Mouse (Mus musculus): ENCODE results near the gene Opcml. TPM values are rescaled to one million over a fixed set of nuclear protein-coding genes. Genes with fewer than 3 reads are reported as not detected.

Opcml gene
- polyA plus RNA-seq, 1 experiment, result 0.20 TPM

DNA sequence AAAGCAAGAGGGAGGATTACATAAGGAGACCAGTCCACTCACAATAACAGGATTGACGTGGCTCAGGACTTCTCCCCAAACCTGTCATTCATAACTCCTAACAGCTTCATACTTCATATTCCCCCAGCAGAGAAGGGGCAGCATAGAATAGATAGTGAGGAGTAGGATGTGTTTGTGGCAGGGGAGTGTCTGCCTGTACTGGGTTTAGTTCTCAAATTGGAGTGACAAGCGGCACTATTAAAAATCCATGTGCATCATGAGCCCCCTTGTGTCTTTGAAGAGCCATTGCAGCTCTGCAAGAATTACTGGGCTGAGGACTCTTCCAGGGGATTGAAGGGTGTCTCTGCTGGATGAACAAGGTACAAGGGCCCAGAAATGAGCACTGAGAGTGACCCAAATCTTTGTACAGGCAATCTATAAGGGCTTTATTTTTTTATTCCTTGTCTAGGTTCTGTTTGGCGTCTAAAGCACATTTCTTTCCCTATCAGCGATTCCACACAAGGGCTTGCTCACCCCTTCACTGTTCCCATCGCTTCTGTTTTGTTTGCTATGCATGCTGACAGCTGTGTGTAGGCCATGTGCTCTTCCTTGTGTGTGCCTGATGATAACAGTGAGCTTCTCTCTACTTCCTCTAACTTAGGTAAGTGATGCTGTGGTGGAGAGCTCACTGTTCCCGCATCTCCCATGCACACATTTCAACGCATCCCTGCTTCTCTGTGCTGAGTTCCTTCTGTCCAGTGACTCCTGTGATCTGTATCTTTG lies 457.3 kb downstream of the Opcml start:
- DNase-seq (ENCODE audit: low read depth), result no peak

DNA sequence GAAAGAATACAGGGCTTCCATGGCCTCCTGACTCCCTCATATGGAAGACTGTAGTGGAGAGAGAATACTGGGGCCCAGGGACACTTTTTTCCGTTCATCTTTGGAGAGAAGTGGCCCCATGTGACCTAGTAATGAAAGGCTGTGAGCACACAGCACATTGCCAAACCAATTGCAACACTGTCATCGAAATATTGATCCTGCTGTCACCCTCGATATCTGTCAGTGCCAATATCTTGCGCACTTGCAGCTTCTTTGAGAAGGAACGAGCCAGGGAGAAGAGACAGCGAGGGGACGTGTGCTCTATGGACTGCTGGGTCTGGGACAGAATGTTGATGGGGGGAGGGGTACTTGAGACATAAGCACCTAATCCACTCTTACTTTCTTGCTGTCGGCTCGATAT lies 460.8 kb downstream of the Opcml start:
- DNase-seq (ENCODE audit: low read depth), result no peak

DNA sequence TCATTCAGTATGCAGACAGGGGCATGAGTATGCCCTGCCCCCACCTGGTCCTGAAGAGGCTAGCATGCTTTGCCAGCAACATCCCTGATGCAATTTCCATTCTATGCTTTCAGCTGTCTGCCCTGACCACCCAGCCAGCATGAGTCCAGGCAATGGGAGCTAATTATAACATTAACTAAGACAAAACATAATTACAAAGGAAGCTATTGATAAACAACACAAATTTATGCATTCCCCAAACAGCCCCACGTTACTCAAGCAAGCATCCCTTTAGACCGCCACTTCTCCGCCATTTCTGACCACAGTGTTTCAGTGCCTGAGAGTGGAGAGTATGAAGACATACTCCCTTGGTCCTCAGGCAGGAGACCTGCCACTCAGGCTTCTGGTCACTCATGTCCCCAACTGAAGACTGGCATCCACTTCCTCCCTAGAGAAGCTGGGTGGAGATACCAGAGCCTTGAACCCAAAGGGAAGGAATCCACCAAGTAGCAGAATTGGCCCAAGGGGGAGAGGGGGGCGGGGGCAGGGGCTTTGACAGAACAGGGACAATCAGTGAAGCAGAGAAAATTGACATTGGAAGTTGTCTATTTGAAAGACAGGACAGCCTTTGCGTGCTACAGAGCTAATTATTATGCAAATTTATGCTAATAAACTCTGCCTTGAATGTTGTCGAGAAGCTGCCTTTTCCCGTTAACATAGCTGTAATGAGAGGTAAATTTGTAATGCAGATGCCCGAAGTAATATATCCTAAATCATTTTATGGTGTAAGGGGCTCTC lies 464.7 kb downstream of the Opcml start:
- no peak for DNase-seq (ENCODE audit: low read depth)

DNA sequence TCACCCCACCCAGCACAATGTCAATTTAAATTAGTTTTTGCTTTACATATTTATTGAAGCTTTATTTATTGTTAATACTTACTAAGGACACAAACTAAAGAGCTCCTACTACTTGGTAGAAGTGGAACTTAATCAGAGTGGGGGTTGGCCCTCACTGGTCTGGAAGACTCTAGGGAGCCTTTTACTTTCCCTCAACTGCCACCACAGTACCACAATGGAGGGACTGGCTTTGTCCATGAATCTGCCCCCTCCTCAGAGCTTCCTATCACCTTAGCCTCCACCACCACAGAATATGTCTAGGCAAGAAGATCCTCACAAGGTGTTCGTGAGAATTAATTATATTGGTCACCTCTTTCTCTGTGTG lies 465.3 kb downstream of the Opcml start:
- no peak for DNase-seq (ENCODE audit: low read depth)

DNA sequence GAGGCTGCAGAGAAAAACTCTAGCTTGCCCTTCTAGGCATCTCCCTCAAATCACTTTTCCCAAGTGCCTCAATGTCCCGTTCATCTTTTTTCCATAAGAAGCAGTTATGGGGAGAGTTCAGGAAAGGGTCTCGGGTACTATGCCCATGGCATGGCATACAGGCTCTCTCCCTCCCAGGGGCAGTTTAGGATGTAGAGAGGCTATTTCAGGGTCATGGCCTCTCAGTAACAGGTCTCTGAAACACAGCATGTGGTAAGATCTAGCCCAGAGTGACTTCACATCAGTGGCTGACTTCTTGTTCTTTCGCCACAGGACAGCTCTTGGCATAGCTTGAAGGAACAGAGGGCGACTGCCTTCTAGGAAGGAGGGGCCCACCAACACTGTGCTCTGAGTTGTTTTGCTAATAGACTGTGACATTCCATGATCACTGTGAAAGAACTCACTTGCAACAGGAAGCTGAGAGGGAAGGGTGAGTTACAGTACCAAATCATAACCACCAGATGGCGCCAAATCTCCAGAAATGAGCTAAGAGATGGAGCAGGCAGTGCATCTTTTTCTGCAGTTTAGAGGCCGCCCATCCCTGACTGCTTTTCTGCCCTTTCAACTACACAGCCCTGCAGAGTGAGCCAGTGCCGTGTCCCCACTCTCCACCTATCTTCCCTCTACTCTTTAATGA lies 470.6 kb downstream of the Opcml start:
- no peak for DNase-seq (ENCODE audit: low read depth)

DNA sequence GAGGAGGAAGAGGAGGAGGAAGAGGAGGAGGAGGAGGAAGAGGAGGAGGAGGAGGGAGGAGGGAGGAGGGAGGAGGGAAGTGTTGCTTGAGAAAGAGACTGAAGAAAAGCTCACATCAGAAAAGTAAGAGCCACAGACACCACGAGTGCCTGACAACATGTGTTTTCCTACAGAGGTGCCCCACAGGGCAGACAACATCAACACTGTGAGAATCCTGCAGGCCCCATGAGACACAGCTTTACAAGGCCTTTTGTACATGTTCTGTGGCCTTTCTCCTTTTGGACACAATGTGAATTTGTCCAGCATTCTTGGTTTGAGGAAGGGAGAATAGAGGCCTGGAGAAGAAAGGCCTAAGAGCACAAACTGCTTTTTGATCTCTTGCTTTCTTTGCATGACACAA lies 471.4 kb downstream of the Opcml start:
- no peak for DNase-seq (ENCODE audit: low read depth)

DNA sequence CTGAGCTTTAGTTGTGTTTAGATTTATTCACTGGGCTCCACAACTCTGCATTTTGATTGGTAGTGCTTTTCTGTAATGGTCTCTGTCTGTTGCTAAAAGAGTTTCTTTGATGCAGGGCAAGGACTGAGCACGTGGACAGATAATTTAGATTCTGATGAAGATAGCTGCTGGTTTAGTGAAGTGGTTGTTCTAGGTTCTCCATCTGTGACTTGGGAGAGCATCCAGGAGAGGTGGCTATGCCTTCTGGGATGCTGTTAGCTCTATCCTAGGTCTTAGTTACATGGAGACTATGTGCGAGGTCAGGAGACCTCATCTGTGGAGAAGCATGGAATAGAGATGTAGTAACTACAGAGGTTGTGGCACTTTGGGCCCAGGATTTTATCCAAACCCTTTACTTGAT lies 472.3 kb downstream of the Opcml start:
- no peak for DNase-seq (ENCODE audit: low read depth)

DNA sequence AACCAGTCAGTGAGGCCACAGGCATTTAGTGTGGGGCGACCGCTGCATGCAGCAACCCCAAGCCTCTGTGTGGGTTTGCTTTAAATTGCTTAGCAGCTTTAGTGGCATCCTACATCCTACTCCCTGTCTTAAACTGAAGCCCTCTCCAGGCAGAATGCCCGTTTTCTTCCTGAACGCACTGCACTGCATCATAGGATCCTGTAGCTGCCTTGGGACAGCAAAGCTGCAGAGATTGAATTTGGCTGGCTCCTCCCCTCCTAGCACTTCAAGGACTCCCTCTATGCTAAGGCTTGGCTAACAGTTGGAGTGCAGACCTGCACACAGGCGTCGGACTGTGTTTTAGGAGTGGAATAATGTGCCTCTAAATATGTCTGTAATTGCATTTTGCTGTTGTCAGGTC lies 474.2 kb downstream of the Opcml start:
- DNase-seq (ENCODE audit: low read depth), result no peak

DNA sequence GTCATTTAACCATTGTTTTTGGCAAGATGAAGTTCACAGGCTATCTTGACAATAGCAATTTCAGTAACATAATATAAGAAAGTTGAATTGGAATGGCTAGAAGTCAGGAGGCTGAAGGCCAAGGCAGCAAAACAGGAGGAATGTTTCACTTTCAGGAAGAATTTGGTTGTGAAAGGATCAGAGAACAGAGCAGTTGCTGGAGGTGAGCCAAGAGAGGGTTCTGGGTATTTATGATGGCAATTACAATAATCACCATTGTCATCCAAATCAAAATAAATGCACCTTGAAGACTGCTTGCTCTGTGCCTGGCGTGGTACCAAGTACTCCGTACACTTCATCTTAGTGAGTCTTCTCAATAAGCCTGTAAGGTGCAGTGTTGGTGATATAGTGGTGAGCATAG lies 483.2 kb downstream of the Opcml start:
- no peak for DNase-seq (ENCODE audit: low read depth)

DNA sequence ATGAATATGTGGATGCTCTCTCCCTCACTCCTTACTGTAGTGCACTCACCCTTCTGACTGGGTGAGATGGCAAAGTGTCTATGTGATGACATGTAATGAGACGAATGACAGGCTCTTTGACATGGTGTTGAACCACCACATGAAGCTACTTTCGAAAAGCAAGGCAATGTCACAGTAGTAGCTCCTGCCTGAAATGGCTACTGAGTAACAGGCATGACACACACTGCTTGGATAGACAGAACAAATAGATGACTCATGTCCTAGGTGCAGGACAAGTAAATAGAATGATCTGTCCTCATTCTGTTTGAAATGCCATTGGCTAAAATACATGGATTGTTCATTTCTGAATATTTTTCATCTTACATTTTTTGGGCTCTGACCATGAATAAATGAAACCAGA lies 488.0 kb downstream of the Opcml start:
- DNase-seq (ENCODE audit: low read depth), result no peak

DNA sequence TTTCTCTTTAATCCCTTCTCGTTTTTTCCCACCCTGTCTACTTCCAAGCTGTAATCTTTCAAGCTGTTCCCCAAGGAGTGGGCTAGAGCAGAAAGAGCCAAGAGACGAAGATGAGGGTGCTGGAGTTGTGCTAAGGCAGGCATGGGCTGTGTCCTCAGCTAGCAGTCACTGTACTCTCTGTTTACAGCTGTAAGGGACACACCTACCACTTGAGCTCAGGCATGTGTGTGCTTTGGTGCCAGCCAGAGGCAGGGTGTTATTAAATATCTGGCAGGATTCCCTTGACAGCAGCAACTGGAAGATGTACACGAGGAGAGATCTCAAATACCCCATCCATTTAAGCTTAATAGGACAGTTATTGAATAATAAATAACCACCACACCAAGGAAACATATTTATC lies 490.4 kb downstream of the Opcml start:
- no peak for DNase-seq (ENCODE audit: low read depth)

DNA sequence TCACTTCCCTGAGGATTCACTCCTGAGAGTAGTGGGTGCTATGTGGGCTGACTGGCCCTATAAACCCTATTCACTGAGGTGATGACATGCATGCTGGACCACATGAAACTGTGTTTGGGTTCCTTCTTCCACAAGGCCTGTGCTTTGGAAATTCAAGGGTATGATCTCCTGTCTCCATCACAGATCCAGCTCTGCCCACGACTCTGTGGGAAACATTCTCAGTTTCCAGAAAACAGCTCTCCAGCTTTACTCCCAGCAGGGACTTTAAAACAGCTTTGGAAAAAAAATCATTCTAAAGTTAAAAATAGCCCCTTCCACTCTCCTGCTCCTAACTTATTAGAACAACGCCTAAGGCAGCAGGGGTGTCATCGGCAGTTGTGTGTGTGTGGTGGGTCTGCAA lies 491.0 kb downstream of the Opcml start:
- DNase-seq (ENCODE audit: low read depth), result no peak

DNA sequence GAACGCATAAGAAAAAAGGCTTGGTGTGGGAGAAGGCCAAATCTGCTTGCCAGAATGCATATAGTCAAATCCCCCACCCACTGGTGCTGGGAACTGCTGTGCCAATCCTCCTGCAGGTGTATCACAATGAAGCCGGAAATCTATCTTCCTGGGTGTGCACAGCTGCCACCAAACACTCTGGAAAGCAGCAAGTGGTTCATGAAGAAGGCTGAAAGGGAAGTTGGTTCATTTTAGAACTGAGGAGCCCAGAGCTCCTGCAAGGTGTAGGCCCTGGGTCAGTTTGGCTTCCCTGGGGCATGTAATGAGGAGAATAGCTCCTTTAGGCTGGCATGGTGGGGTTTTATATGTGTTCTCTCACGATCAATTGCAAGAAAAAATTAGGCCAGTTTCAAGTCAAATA lies 494.4 kb downstream of the Opcml start:
- DNase-seq (ENCODE audit: low read depth), result no peak

DNA sequence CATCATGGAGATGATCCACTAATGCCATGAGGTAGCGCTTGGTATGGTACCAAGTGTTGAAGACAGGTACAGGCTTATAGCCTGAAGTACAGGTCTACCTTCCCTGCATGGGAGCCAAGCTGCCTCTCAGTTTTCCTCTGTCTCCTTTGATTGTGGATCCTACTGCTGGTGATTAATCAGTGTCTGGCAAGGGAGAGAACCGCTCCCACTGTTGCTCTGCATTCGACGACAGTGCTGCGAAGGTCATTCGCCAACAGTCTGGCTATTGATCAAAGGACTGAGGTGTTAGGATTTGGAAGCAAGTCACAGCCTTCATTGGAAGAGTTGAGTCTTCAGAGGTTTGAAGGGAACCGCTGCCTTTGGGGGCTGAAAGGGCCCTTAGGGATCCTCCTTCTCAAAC lies 495.8 kb downstream of the Opcml start:
- no peak for DNase-seq (ENCODE audit: low read depth)

DNA sequence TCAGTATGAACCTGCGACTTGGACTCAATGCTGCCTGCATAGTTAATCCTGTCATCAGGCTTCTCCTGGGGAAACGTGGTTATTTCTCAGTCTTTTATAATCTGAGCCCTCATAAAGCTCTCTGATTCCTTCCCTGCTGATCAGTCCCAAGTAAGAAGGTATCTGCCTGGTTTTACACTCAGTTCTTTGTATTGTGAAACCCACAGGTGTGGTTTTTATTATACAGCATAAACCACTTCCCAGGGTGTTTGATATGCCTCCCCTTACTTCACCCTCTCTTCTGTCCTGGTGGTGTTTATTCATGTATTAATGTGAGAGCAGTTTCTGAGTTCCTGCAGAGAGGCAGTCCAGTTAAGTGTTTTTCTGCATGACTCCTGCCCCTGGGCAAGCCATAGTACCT lies 496.9 kb downstream of the Opcml start:
- no peak for DNase-seq (ENCODE audit: low read depth)

DNA sequence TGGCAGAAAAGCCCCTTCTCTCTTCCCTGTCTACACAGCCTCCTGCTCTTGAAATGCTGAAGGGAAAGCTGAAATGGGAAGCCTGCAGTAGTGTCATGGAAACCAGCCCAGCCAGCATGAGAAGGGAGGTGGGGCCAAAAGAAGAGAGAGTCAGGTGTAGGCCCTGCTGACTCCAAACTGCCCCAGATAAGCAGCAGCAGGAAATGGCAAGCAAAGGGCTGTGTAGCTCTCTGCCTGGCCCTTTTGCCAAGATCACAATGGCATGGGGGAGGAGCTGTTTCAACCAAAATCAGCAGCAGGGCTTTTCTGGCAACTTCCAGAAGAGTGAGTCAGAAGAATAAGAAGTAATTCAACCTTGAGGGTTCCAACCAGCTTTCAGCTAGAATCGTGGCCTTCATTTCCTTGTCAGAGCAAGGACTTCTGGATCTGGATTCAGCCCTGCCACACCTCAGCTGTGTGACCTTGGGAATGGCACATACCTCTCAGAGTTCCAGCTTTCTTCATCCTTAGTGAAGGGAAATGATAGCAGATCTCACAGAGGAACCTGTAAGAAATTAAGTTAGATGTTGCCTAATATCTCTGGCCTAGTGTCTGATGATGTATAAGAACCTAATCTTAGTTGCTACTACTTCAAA lies 499.2 kb downstream of the Opcml start:
- no peak for DNase-seq (ENCODE audit: low read depth)

DNA sequence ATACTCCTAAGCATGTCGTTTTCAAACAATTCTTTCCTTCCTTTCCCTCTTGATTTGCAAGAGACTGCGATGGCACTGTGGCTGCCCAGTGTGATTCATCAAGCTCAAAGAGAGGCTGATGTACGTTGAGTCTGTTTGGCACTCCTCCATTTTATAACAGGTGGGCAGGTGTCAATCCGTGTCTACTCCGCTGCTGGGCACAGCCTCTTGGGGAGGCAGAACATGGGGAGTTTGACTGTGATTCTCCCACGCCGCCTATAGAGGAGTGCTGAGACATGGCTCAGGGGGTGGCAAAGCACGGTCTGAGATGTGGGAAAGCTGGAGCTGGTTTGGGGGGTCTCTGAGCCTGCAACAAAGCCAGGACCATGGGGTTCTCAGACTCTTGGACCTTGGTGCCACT lies 513.1 kb downstream of the Opcml start:
- DNase-seq (ENCODE audit: low read depth), result no peak

DNA sequence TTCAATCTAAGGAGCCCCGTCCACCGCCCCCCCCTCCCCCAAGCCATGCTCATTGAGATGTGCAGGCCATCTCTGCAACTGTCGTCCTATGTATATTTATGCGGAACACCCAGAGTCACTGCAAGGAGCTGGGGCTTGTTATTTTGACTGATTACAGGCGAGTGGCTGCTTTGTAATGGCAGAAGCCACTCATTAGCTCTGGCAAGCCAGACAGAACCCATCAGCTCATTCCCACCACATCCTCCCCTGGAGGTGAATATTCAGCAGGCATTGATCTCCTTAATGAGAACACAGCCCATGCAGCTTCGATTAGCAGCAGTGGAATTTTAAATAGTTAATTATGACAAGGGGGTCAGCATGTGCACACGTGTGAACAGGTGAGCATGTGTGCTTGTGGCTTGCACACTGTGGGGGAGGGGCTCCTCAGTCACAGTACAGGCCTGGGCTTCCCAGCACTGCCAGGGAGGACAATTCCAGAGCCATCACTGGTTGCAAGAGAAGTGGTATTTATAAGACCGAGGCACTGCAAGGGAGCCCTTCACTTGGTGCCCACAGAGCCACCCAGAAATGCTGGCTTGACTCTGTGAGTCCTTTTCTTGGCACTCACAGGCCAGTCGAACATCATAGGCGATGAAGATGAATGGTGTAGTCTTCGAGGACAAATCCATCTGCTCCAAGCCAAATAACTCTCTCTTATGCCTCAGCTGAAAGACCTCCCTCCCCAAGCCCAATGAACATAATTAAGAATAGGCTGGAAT lies 516.0 kb downstream of the Opcml start:
- no peak for DNase-seq (ENCODE audit: low read depth)

DNA sequence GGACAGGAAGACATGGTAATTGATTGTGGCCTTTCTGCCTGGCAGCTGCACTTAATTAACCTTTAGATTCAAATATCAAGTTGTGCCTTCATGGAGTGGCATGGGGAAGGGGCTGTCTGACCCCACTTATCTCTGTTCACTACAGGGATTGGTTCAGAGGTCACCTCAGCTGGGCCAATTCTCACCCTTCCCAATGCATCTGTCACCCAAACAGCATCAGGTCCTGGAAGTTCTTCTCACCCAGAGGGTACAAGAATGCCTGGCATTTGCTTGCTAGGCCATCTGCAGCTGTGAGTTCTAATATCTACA lies 516.5 kb downstream of the Opcml start:
- DNase-seq (ENCODE audit: low read depth), result no peak

DNA sequence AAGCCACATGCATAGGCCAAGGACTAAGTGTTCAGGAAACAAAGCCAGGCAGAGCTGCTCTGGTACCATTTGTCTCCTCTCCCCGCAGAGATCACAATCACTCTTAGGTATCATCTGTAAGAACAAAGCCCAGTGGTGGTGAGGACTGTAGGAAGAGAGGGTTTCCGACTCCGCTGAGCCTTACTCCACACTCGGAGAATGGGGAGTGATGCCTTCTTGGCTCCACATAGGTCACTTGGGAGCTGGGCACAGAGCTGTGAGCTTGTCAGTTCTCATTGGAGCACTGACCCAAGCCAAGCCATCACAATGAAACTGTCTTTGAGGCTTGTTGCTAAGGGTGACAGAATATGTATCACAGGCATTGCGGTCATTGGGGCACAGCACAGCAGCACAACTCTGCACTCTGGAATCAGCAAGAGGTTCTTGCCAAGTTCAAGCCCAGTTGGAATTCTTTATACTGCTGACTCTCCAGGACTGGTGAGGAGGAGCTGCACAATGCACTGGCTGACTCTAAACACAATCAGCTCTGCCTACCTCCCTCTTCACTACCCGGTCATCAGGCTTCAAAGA lies 517.0 kb downstream of the Opcml start:
- DNase-seq (ENCODE audit: low read depth), result no peak

DNA sequence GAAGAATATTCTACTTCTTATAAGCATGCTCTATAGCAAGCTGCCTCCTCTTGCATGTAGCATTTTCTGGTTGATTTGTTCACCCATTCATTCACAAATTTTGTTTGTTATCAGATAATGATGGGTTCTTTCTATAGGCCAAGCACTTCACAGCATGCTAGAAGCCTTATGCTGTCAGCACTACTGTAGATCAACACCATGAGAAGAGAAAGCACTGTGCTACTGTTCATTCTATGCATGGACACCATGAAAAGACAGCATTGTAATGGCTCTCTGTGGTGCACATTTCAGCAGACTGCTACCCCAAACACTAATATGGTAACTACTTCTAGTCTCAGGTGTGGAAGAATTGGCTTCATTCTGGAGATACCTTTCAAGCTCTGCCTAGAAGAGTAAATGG lies 527.3 kb downstream of the Opcml start:
- DNase-seq (ENCODE audit: low read depth), result no peak

Measured in gonadal fat pad, adult 2 months (tissue).